17 mouse cellular contexts compared by ENCODE assay signal in genomic region chr10:86216836-86217235, GRCm38 (mm10).
A peak's percentile ranks its signal among the peaks of the same experiment; 100 is the strongest.
DNase-seq lines count a peak whose midpoint lies in the region.
"Had no signal": no experiment of that assay in that cellular context is flagged by ENCODE, and none has a peak within 500 bp of the region (broad histone marks: within the 10 kb centered on the region; RNA-seq: fewer than 3 reads in every experiment).

No protein-coding gene starts in this region.

- no peak overlapping the region for H3K4me3 ChIP-seq in heart, embryonic 10.5 days

- no peaks in the 10 kb centered on the region for H3K9me3 ChIP-seq in heart, embryonic 10.5 days
- H3K9me3 ChIP-seq: G1E had no signal

- WGBS in heart, embryonic 10.5 days, result 83% methylated on average over 2 of the region's 2 CpGs

- intact Hi-C loops in heart, postnatal 25 days (cut with DNase I), result no loop called here
- intact Hi-C loops in heart, postnatal 36 days (cut with DNase I), result no loop called here

- no peaks in the 10 kb centered on the region for H3K36me3 ChIP-seq in heart, embryonic 10.5 days
- H3K36me3 ChIP-seq: G1E had no signal

- DNase-seq in heart, adult 11 months, result peak; percentile 61
- DNase-seq in heart, postnatal 25 days (ENCODE audit: low spot score), result no peak
- DNase-seq in heart, embryonic 10.5 days (ENCODE audit: low spot score), result peak; percentile 51
- no peak for DNase-seq in heart, postnatal 36 days
- DNase-seq: adrenal gland, adult 2 months; adrenal gland, adult 8-10 months; adrenal gland, postnatal 10 days; adrenal gland, postnatal 14 days; adrenal gland, postnatal 25 days; adrenal gland, postnatal 36 days; B cell, adult 2 months; cerebellum, adult 11 months; cerebellum, adult 11-12 months; cerebellum, adult 18-20 months had no signal

- no peaks in the 10 kb centered on the region for H3K27me3 ChIP-seq in heart, embryonic 10.5 days (ENCODE audit: insufficient read depth, poor library complexity, severe bottlenecking)
- H3K27me3 ChIP-seq: CH12.LX, Patski had no signal

- H3K4me1 ChIP-seq in heart, embryonic 10.5 days, result no peaks in the 10 kb centered on the region

- H3K27ac ChIP-seq in heart, embryonic 10.5 days, result no peak overlapping the region

Comparison
In these comparisons a context has a peak if more than half of its experiments do, and no peak if none do; other contexts are left out.
1. DNase-seq: peak in heart, adult 11 months (single experiment) and heart, embryonic 10.5 days (single experiment); none in heart, postnatal 25 days (single experiment) and heart, postnatal 36 days (0 of 2).